Mouse (Mus musculus) erythroblast, embryonic 14.5 days (primary cell): Measurements from ENCODE around the gene Syvn1.

ENCODE experiments used
- GATA1 ChIP-seq: IDR thresholded peaks from 2 replicates; pipeline ENCODE4 v1.6.1; 2012; ENCODE audit warnings: low read length, inconsistent platforms, mixed read lengths
- TAL1 ChIP-seq: IDR thresholded peaks from 3 replicates; pipeline ENCODE4 v1.6.1; 2012; ENCODE audit warnings: low read length, inconsistent platforms, mixed read lengths

DNA sequence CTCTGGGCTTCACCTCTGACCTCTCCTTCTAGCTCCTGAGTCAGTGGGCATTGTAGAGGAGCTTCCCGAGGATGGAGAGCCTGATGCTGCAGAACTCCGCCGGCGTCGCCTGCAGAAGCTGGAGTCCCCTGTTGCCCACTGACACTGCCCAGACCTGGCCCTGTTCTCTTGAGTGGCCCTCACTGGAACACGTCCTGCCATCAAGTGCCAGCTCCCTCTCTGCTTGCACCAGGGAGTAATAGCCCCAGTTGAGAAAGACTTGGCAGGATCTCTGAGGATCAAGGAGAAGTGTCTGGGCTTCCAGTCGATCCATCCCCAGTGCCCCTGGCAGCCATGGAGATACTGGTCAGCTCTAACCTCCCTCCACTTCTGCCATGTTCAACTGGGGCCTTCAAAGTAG is 6.1 kb downstream of the Syvn1 start:
- TF ChIP-seq GATA1, result no peak
- TF ChIP-seq TAL1, result no peak
